Mouse (Mus musculus): ENCODE results near the gene Spast.
"Not testable (repeated sequence)": the region's sequence is repeated elsewhere in the genome, so short reads cannot be mapped to it uniquely, and the experiment has no call there.

Gene Spast

GRCm38 (mm10) chr17:74338937-74339804 is at the start of gene Spast:
Spast (plus strand) TSS chr17:74338987.
- DNase-seq (ENCODE audit: low spot score): peak; percentile 74

- no peak for DNase-seq (ENCODE audit: low spot score)
These were observed 48.6 kb upstream of the Spast start for GRCm38 (mm10) chr17:74290198-74290597.

GRCm38 (mm10) chr17:74290869-74291268 is 47.9 kb upstream of the Spast start:
- DNase-seq (ENCODE audit: low spot score): no peak

- DNase-seq (ENCODE audit: low spot score): no peak
These were observed 47.0 kb upstream of the Spast start for GRCm38 (mm10) chr17:74291640-74292361.

- DNase-seq (ENCODE audit: low spot score): peak; percentile 52
These were observed 44.9 kb upstream of the Spast start for GRCm38 (mm10) chr17:74293687-74294425.

- peak; percentile 93 for DNase-seq (ENCODE audit: low spot score)
These were observed 44.3 kb upstream of the Spast start for GRCm38 (mm10) chr17:74294426-74295025.

GRCm38 (mm10) chr17:74295026-74295970 is 43.5 kb upstream of the Spast start, which contains the start of gene Memo1:
Memo1 (minus strand) TSS chr17:74295521.
- DNase-seq (ENCODE audit: low spot score): peak; percentile 88

- DNase-seq (ENCODE audit: low spot score): no peak
These were observed 42.5 kb upstream of the Spast start for GRCm38 (mm10) chr17:74296076-74296823.

- DNase-seq (ENCODE audit: low spot score): not testable (repeated sequence)
These were observed 41.8 kb upstream of the Spast start for GRCm38 (mm10) chr17:74296991-74297390.

- DNase-seq (ENCODE audit: low spot score): no peak
These were observed 38.7 kb upstream of the Spast start for GRCm38 (mm10) chr17:74300089-74300488.

- no peak for DNase-seq (ENCODE audit: low spot score)
These were observed 34.7 kb upstream of the Spast start for GRCm38 (mm10) chr17:74304060-74304459.

GRCm38 (mm10) chr17:74305616-74306015 is 33.2 kb upstream of the Spast start:
- no peak for DNase-seq (ENCODE audit: low spot score)

GRCm38 (mm10) chr17:74306021-74306420 is 32.8 kb upstream of the Spast start:
- no peak for DNase-seq (ENCODE audit: low spot score)

GRCm38 (mm10) chr17:74315445-74316308 is 23.1 kb upstream of the Spast start:
- no peak for DNase-seq (ENCODE audit: low spot score)

GRCm38 (mm10) chr17:74316309-74316863 is 22.4 kb upstream of the Spast start:
- peak; percentile 89 for DNase-seq (ENCODE audit: low spot score)

- no peak for DNase-seq (ENCODE audit: low spot score)
These were observed 20.1 kb upstream of the Spast start for GRCm38 (mm10) chr17:74318721-74319120.

GRCm38 (mm10) chr17:74322400-74323054 is 16.3 kb upstream of the Spast start:
- DNase-seq (ENCODE audit: low spot score): no peak

GRCm38 (mm10) chr17:74323844-74324243 is 14.9 kb upstream of the Spast start, which contains the start of gene Dpy30:
Dpy30 (minus strand) TSS chr17:74323944.
- DNase-seq (ENCODE audit: low spot score): no peak

All from yolk sac, embryonic 10.5 days (tissue).